Mouse (Mus musculus) thymus, postnatal 25 days (tissue): ENCODE data around the gene Nr3c2.

Experiments used
- DNase-seq: peaks from one replicate; pipeline ENCODE4 v3.0.0; 2022

Gene Nr3c2

GRCm38 (mm10) chr8:77176343-77176742 lies 277.1 kb downstream of the Nr3c2 start:
- DNase-seq: no peak

GRCm38 (mm10) chr8:77185816-77186215 lies 286.6 kb downstream of the Nr3c2 start:
- DNase-seq: no peak

- no peak for DNase-seq
These were observed 287.8 kb downstream of the Nr3c2 start for GRCm38 (mm10) chr8:77186914-77187536.

DNA sequence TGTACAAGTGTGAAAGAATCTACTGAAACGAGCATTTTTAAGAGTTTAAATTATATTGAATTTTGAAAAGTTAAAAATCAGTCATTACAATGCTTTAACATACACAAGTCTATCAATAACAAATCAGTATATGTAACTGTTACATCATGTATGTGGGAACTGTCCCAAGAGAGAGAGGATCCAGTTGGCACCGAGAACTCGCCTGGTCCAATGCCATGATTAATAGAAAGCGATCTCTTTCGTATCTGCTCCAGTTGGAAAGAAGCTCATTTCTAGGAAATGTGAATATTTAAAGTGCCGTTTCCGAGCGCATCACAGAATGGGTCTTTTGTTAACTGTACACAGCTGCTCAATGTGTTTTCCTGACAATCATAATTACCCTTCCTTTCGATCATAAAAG lies 288.5 kb downstream of the Nr3c2 start:
- no peak for DNase-seq

- DNase-seq: no peak
These were observed 289.1 kb downstream of the Nr3c2 start for GRCm38 (mm10) chr8:77188298-77188697.

- no peak for DNase-seq
These were observed 290.1 kb downstream of the Nr3c2 start for GRCm38 (mm10) chr8:77189318-77189717.

DNA sequence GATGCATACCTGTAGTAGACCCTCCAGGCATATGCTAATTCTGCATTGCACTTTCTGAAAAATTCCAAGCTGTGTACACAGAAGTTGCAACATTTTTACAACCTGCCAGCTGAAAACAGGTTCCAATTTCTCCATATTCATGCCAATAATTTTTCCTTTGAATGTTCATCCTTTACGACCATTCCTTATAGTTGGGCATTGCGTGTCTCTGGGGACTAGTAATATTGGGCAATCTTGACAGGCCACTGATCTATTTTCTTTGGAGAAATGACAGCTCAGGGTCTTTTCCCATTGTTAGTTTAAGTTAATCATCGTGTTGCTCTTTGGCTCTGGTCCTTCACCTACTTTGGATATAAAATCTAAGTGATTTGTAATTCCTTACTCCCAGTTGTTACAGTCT lies 291.2 kb downstream of the Nr3c2 start:
- no peak for DNase-seq

DNA sequence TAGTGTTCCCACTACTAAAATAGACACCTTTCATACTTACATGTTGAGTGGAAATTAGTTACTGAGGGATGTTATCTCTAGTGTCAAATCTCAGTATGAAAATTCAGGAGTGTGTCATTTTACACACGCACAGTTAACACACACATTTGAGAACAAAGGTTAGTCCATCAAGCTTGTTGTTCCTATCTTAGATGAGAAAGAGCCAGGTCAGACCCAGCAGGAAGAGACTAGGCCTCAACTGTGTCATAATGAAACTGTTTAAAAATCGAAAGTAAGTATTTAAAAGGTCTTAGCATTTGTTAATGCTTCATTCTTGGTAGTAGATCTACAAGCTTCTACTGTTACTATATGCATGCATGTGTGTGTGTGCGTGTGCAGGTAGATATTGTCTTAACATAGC lies 310.1 kb downstream of the Nr3c2 start:
- no peak for DNase-seq

- no peak for DNase-seq
These were observed 314.7 kb downstream of the Nr3c2 start for GRCm38 (mm10) chr8:77213893-77214464.

GRCm38 (mm10) chr8:77214665-77215064 lies 315.4 kb downstream of the Nr3c2 start:
- no peak for DNase-seq

- no peak for DNase-seq
These were observed 315.9 kb downstream of the Nr3c2 start for GRCm38 (mm10) chr8:77215191-77215590.

- DNase-seq: no peak
These were observed 323.9 kb downstream of the Nr3c2 start for GRCm38 (mm10) chr8:77223123-77223522.

DNA sequence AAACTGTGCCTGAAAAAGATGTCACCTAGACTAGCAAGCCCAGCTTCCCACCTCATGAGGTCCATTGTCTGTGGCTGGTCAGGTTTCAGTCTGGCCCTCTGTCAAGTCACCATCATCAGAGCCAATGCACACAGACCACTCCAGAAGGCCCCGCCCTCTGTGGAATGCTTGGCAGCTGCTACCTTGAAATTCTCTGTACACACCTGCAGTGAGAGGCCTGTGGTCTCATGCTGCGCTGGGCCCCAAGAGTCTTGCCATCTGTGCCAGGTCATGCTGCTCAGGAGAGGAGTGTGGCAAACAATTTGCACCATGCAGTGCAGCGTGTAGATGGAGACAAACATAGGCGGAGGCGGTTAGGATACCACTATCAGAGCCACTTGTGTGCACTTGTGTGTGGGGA lies 328.5 kb downstream of the Nr3c2 start:
- peak; percentile 9 for DNase-seq

GRCm38 (mm10) chr8:77228688-77229087 lies 329.4 kb downstream of the Nr3c2 start:
- no peak for DNase-seq

DNA sequence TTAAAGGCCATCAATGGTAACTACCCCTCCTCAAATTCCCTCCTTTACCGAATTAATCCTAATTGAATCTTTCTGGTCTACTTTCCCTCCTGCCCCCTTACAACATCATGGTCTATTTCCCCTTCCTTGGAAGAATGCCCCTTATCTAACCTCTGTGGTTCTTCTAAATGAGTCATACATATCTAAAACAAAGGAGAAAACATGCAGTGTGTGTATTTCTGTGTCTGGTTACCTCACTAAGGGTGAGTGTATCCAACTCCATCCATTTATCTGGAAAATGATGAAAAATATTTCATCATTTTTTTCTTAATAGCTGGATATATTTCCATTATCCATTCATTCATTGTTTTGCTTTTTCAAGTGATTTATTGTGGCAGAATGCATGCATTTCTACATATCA lies 332.0 kb downstream of the Nr3c2 start:
- no peak for DNase-seq

- no peak for DNase-seq
These were observed 332.6 kb downstream of the Nr3c2 start for GRCm38 (mm10) chr8:77231834-77232233.

- DNase-seq: no peak
These were observed 333.2 kb downstream of the Nr3c2 start for GRCm38 (mm10) chr8:77232411-77232810.

DNA sequence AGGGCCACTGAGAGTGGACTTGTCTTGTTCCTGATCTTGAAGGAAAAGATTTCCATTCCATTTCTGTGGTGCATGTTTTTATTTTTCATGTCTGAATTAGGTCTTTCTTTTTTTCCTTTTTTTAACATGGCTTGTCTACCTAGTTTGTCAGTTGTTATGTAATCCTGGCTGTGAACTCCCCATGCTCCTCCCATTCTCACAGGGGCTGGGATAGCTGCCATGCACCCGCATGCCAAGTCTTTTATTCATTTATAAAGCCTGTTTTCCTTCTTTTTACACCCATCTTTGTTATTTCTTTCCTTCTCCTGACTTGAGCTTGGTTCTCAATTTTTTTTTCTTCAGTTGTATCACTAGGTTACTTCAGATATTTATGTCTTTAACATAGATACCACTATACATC lies 337.5 kb downstream of the Nr3c2 start:
- no peak for DNase-seq

GRCm38 (mm10) chr8:77239462-77239861 lies 340.2 kb downstream of the Nr3c2 start:
- DNase-seq: no peak

DNA sequence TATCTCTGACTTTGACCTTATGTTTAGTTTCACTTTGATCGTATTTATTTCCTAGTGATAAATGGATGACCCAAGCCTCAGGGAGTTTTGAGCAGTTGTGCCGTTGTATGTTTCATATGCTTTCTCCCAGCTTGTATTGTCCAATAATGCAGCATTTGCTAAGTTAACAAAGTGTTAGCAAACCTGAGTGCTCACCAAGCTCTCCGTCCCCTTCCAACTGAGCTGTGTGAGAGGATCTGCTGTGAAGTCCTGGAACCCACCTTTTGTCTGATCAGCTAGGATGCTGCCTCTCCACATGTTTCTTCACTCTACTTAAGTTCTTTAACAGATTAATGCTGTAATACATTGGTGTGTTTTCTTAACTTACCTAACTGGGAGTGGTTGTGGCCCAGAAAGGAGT lies 342.1 kb downstream of the Nr3c2 start:
- no peak for DNase-seq

- no peak for DNase-seq
These were observed 350.9 kb downstream of the Nr3c2 start for GRCm38 (mm10) chr8:77250094-77250493.

DNA sequence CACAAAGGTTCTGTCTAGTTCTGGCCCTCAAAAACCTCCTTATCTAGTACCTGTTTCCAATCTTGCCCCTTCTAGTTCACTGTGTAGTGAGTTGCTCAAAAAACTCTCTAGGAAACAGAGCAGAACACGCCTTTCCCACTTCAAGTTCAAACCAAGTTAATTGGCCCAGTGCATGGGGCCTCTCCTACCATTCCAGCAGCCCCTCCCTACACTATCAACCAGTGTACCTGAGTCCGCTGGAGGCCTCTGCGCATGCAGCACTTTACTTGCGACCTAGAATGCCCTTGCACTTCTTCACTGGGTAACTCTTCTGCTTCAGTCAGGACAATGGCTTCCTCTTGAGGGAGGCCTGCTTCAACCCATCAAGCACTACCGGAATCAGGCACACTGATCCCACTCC lies 351.9 kb downstream of the Nr3c2 start:
- DNase-seq: no peak

GRCm38 (mm10) chr8:77254466-77254865 lies 355.2 kb downstream of the Nr3c2 start:
- no peak for DNase-seq

DNA sequence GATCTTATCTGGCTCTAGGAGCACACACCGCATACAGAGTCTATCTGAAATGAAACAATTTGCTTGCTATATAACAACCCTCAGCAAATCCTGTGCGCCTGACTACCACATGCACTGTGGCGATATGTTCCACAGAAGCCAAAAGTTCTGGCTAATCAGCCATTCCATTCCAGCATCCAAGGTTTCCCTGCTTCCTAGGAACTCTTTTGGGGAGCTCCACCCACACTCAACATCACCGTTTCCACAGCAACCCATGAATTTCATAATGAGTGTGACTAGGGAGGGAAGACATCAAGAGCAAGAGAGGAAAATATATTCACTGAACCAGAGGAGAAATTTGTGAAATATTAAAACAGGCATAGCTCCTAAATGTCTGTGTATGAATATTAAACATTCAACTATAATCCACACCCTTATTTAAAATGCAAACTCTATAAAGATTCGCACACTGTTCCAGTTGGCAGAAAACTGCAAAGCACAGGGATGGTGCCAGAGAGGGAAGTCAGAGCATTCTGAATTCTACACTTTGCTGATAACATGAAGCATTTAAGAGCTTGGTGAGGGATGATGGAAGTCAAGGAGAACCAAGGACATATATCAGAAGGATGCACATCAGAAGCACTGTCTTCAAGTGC lies 357.3 kb downstream of the Nr3c2 start:
- DNase-seq: no peak

DNA sequence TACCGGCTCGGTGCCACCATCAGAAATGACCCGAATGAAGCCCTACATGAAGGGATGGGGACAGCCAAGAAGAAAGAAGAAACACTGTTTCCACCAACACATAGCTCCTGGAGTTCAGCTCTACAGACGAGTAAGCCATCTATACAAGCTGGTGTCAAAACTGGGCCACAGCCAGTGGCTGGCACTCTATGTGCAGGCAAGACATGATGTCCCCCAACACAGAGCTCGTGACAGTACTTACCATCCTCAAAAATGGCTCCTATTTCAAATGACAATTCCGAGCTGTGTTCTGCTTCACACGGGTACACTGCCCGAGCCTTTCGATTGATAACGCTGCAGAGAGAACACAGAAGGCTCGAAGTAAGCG lies 357.8 kb downstream of the Nr3c2 start:
- no peak for DNase-seq
